Mouse (Mus musculus): ENCODE measurements around the gene 5330417C22Rik. TPM values are rescaled to one million over a fixed set of nuclear protein-coding genes. Genes with fewer than 3 reads are reported as not detected.

Gene 5330417C22Rik
- 7.8 and 26.5 TPM in 2 replicates for polyA plus RNA-seq (2012; rRNA removed; ENCODE audit: low replicate concordance)

DNA sequence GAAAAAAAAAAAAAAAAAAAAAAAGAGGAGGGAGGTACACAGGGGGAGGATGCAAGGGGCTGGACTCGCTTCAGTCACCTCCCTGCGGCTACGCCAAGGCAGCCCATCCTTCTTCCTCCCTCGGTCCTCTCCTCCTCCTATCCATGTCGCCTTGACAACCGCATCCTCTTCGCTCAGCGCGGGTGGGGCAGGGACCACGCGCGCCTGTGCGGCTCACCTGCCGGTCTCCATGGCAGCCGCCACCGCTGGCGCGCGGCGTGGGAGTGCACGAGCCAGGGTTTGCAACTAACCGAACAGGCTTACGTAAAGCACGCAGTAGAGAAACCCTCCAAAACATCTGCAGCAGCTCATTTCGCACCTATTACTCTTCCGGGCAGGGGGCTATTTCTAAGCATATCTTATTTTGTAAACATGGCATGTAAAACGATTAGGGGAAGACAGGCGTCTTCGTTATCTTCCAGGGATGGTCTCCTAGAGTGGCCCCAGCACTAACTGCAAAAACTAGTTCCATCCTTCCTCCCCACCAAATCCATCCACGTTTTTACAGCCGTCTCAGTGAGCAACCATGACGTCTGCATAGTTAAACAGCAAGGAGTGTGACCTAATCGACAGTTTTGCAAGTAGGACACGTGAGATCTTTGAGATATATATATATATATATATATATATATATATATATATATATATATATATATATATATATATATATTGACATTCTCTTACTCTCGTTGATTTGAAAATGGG lies at the start of gene 5330417C22Rik:
Gene 5330417C22Rik (minus strand): TSS at position 20 of the 744 bp plus-strand sequence.

DNA sequence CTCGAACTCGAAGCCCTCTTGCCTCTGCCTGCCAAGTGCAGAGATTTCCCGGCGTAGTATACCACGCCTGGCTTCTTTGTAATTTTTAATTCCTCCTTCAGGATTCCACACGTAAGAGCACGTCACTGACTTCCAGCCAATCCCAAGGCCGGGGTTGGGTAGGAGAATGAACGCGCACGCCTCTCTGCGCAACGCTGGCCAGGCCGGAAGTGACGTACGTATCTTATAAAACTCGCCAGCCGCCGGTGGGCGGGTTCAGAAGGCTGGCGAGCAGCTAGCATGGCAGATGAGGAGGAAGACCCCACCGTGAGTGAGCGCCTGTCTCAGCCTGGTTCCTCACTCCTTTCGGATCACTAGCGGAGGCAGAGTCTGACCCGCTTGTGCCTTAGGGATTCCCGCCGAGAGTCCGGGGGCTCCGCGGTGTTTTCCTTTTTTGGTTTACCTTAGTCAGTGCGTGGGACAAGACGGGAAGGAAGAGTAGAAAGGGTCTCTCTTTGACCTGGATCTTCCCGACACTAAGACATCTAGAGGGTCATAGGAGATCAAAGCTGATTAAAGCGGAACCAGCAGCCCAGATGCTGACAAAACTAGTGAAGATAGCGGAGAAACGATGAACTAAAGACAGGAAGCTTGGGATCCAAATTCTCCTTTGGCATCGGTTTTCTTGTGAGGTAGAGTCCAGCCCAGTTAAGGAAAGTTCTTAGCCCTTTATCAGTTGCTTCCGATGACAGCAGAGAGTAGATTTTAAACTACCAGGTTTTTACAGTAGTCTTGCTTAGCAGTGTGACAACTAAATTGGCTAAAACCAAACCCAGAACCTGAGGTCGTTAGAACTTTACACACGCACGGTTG lies 35.3 kb upstream of the 5330417C22Rik start, which contains the start of gene Taf13:
Gene Taf13 (plus strand): TSS at position 256 of the 852 bp plus-strand sequence.

DNA sequence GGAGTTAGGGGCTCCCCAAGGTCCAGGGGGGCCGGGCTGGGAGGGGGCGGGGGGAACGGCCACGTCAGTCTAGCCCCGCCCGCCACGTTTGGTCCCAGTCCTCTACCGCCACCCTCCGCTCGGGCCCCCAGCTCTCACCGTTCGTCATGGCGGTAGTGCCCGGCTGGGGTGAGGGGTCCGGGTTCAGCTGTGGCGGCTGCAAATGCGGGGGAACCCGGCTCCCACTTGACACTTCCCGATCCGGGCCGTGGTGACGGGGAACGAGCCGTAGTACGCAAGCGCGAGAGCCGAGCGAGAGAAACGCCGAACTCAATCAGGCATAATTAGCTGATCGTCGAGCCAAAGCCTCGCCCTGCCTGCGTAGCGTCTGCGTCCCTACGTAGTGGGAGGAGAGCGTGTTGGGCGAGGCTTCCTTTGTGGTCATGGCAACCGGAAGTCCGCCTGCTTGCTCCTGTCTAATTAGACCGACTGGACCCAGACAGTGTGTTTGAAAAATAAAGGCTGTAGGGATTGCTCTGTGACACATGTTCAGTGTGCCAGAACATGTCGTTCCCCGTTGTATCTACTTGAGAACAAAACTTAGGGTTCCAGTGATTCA lies 25.9 kb upstream of the 5330417C22Rik start, which contains the start of gene Tmem167b:
Gene Tmem167b (minus strand): TSS at position 334 of the 598 bp plus-strand sequence.

DNA sequence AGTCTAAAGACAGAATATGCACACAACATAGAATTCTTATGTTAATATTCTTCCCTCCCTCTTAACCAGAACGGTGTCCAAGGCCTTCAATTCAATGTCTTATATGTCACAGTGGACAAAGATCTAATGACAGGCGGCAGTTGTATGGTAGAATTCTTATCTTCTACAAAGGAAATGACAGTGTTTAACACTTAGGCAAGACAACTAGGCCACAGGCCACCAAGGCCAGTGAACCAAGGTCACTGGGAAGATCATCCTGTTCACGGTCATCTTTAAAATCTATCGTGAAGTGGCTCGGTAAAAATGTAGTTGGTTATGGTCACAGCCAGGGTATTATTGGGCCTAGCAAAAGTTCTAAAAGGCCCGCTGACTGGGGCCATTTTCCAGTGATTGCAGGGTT lies 2.4 kb downstream of the 5330417C22Rik start, which contains the start of gene 1700013F07Rik:
Gene 1700013F07Rik (plus strand): TSS at position 200 of the 400 bp plus-strand sequence.

DNA sequence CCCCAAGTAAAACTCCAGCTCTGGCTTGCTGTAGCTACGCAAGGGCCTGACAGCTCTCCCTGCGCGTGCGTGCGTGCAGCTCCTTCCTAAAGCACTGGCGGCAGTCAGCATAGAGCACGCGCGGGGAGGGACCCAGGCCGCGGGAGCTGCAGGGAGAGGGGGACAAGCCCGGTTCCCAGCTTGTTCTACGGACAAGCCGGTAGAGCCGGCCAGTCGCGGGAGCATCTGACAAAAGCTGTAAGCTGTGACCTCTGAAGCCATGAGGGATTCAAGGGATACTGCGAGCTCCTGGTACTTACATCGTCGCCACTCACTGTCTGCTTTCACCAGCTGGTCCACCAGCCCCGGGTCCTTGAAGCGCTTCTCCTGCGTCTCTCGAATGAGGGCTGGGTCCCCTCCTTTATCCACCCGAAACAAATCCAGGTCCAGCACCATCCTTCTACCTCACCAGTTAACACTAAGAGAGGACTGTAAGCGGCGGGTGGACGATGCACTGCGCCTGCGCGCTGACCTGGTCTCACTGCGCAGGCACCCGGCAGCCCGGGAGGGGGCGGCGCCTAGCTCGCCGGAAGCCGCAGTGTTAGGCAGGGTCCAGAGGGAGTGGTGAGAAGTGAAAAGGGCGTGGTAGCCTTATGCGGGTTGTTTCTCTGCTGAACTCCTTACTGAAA lies 91.5 kb downstream of the 5330417C22Rik start, which contains the start of gene Sars:
Gene Sars (minus strand): TSS at position 512 of the 668 bp plus-strand sequence.

DNA sequence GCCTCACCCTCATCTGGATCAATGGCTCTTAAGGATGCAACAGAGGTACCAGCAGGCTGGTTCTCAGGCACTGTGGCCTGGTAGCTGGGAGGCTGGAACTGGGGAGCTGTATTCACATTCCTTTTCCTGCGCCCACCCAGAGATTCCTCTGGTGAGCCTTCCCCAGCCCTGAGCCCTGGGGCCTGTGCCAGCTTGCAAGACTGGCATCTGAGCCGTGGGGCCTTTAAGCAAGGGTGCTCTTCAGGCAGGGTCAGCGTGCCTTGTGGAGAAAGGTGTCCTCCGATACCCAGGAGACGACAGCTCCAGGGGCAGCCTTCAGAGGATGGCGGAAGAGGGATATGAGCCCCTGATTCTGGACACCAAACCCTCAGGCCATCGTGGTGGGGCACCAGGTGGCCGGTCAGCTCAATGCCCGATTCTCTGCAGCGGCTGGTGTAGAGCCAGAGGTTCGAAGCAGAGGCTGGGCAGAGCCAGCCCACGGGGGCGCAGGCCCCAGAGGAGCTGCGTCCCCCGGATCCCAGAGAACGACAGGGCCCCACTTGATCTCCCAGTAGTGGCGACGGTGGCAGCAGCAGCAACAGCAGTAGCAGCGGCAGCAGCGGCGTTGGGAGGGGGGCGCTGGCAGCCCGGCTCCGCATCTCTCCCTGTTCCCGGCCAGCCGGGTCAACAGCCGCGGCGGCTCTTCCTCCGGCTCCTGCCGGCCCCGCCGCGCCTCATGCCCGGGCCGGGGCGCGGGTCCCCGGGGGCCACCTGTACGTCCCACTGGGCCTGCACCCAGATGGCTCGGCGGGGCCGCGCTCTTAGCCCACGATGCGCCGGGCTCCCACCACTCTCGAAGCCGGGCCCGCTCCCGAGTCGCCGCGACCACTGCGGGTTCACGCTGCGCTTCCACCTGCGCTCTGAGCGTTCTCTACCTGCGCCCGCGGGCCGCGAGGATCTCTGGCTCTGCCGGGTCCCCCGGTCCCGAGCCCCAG lies 121.2 kb downstream of the 5330417C22Rik start, which contains the start of gene Celsr2:
Gene Celsr2 (minus strand): TSS at position 696 of the 974 bp plus-strand sequence.

Other genes starting within 250 kb of the 5330417C22Rik start
- gene Mybphl, start 171.6 kb downstream of the 5330417C22Rik start, polyA plus RNA-seq (2012; rRNA removed; ENCODE audit: low replicate concordance) = not detected in 2 replicates
- gene Psrc1, start 152.7 kb downstream of the 5330417C22Rik start, polyA plus RNA-seq (2012; rRNA removed; ENCODE audit: low replicate concordance) = 2.9 and 5.2 TPM in 2 replicates
- 1.1 and 5.9 TPM in 2 replicates for gene Celsr2, start 121.0 kb downstream of the 5330417C22Rik start, polyA plus RNA-seq (2012; rRNA removed; ENCODE audit: low replicate concordance)
- gene Sars, start 91.3 kb downstream of the 5330417C22Rik start, polyA plus RNA-seq (2012; rRNA removed; ENCODE audit: low replicate concordance) = 21.2 and 23.1 TPM in 2 replicates
- not detected in 2 replicates for gene 1700013F07Rik, start 2.4 kb downstream of the 5330417C22Rik start, polyA plus RNA-seq (2012; rRNA removed; ENCODE audit: low replicate concordance)
- 1.7 and 2.2 TPM in 2 replicates for gene Tmem167b, start 25.9 kb upstream of the 5330417C22Rik start, polyA plus RNA-seq (2012; rRNA removed; ENCODE audit: low replicate concordance)
- 0.44 and 1.1 TPM in 2 replicates for gene Taf13, start 35.2 kb upstream of the 5330417C22Rik start, polyA plus RNA-seq (2012; rRNA removed; ENCODE audit: low replicate concordance)
- 0.83 and 1.3 TPM in 2 replicates for gene Wdr47, start 54.7 kb upstream of the 5330417C22Rik start, polyA plus RNA-seq (2012; rRNA removed; ENCODE audit: low replicate concordance)
- 12.5 and 15.3 TPM in 2 replicates for gene Clcc1, start 117.4 kb upstream of the 5330417C22Rik start, polyA plus RNA-seq (2012; rRNA removed; ENCODE audit: low replicate concordance)
- gene Gpsm2, start 185.8 kb upstream of the 5330417C22Rik start, polyA plus RNA-seq (2012; rRNA removed; ENCODE audit: low replicate concordance) = 8.5 and 12.4 TPM in 2 replicates
- not detected in 2 replicates for gene Aknad1, start 203.1 kb upstream of the 5330417C22Rik start, polyA plus RNA-seq (2012; rRNA removed; ENCODE audit: low replicate concordance)

Data from duodenum, adult 2 months (tissue).